Mouse (Mus musculus) megakaryocyte progenitor cell, adult 5-6 weeks (primary cell): ENCODE measurements at regions not wholly inside any gene's neighbourhood (a gene's known extent, or its start where the extent isn't known, plus 50 kb on each side); places are given as distances from the start of the nearest gene placed in this dataset.

Experiments
- ATAC-seq: replicated peaks from 2 replicates; pipeline ENCODE4 v1.8.0; 2016; ENCODE audit warnings: mild to moderate bottlenecking, moderate TSS enrichment, inconsistent platforms; ENCODE audit not compliant: poor library complexity

DNA sequence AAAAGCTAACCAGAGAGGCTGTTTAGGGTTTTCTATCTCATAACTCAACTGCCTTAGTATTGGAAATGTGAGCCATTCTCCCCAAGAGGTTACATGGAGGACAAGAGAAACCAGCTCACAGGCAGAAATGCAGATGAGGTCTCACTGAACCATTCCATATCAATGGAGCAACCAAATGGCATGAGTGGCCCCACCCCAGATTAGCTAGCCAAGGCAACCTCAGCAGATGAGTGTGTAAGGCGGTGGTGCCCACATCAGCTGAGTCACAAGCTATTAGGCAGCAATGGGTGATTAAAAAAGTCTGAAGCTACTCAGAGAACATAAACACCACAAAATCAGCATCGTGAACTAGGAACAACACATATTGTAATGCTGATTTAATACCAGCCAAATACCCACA lies 133.2 kb downstream of the Lpin1 start:
- ATAC-seq: no peak

DNA sequence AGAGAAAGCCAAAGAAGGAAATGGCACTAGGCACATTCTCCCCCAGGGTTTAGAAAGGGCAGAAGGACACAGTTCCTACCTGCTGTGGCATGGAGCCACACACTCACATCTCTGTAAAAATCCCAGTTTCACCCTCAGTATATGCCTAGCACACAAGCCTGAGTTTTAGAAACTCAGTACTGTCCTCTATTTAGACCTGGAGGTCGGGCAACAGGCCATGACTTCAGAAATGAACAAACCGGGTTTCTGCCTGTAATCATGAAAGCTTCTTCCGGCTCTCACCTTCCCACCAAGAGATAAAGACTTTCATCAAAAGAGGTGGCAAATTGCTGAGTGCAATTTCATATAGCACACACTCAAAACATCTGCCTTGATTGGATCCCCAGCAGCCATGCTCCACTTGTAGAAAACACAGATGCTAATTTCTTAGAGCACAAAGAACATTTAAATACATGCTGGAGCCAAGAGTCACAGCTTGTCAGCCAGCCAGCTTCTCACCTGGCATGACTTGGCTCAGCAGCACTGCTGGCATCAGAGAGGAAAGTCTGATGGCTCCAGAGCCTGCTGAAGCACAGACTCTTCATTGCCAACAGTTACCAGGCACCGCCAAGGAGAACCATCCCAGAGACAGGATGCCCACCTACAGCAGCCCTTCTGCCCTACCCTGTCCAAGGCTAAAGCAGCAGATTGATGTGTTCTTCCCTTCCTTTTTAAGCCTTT lies 136.2 kb downstream of the Lpin1 start:
- ATAC-seq: no peak

DNA sequence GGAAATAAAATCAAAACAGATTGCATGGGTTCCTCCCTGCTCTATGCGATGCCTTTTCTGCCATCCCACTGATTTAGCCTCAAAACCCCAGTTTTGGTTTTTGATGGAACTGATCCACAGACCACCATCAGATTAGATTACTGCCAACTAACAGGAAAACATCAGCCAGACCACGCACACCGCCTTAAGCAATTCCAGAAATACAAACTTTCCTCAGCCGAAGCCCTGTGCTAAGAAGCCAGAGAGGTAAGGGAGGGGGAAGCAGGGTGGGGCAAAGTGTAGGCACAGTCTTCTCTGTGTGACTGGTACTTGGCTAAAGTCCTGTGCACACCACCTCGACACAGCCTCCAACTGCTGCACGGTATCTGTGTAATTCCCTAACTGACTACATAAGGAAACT lies 153.3 kb downstream of the Lpin1 start:
- ATAC-seq: no peak

DNA sequence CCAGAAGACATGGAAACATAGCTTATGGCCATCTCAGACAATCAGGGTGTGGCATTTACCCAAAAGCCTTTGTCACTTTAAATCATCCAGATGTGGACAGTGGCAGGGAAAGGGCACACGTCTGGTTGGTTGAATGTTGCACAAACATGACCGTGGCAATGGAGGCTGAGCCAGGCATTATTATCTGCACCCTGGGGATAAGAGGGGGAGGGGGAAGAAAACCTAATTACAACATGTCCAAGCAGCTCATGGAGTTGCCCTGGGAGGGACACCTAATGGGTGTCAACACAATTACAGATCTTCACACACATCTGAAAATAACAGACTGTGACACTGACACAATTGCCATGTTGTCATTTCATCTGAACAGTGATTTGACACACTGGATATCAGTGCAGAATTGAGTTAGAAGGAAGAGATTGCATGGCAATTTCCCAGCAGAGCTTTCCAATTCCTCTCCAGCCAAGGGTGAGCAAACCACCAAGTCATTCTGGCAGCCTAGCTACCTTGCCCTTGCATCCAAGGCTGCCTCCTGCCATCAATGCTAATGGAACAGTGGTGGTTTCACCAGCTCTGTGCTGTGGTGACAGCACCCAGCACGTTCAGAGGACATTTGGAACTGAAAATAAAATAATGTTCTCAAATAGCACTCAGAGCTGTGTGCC lies 159.9 kb downstream of the Lpin1 start:
- ATAC-seq: no peak

DNA sequence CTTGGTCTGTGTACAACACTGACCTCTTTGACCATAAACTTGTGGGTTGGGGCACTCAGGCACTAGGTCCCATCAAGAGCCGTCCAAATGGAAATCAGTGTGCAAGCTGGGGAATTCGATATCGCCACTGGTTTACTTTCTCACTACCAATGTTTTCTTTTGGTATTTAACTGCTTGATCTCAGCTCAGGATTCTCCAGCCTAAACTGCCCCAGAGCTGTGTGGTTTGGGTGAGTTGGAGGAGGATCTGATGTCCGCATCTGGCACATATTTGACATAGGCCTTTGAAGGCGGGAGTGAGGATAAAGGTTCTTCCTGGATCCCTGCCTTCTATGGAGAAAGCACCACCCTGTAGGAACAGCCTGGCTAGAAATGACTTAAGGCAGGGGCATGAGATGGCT lies 172.0 kb downstream of the Lpin1 start:
- no peak for ATAC-seq

DNA sequence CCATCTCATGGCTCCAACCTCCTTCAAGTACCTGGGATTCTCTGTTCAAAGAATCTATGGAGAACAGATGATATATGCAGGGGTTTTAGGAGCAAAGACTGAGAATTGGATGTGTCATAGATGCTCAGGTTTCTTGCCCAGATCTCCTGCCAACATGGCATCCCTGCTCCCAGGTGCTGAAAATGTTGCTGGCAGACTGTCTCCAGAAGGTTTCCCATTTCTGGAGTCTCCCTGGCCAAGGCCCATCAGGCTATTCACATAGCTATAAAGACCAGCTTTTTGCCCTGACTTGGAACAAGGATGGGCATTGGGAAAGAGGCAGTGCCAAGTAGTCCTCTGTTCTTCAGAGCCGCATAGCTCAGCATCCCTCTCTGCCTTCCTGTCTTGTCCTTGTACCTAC lies 173.8 kb downstream of the Lpin1 start:
- ATAC-seq: no peak

DNA sequence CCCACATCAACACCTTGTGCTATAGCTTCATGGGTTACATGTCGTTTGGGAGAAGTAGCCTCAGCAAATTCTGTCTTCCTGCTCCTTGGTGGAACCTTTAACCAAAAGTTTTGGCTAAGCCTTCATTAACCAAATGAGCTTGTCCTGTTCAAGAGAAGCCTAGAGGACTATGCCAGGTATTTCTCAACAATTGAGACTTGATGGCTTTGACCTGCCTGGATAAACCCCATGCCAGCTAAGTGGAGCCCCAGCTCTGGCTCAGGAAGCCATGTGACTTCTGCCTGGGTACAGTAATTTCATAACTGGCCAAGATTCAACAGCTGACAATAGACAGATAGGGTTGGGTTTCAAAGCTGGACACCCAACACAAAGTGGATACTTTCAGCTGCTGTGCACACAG lies 174.5 kb downstream of the Lpin1 start:
- ATAC-seq: no peak

DNA sequence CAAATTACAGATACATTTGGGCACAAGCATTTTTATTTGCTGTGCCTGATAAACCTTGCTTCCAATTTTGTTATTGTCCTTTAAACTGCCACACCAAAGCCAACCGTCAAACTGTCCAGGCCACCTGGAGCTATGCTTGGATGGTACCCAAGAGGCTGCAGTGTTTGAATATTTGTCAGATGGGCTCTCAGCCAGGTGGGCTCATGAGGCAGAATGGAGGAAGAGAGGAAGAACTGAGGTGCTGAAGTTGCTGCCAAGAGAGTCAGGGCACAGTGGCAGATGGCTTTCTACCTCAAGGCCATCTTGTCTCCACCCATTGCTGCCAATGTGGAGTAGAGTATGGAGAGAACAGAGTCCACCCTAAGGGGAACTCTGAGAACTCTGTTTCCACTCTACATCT lies 176.0 kb downstream of the Lpin1 start:
- ATAC-seq: no peak

DNA sequence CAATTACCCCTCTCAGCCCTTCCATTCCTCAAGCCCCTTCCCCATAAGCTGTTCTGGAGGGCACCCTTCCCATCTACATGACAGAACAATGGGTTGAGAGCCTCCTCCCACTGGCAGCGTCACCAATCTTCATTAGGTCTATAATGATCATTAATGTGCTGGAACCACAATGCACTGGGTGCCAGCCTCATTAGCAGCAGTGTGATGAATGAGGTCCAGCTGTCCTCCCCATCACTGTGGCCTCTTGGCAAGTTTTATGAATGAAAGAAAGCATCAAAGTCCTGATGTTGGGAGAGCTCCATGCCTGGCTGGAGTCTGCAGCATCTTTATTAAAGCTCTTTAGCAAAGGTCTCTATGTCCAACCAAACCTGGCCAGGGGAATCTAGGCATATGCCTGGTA lies 176.5 kb downstream of the Lpin1 start:
- no peak for ATAC-seq

DNA sequence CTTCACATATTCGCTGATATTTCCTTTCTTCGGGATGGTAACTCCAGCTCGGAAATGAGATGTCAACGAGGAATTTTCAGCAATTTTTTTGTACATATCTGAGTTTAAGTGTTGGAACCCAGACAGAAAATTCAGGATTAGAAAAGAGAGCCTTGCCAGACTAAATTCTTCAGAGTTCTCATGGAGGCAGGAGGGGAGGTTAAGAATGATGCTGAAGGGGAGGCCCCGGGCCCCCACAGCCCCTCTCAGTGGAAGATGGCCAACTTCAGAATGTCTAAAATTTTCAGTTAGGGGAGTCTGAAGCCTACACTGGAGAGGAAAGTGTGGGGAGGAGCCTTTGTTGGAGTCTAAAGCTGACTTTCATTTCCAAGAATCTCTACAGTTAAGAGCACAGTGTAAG lies 184.8 kb downstream of the Lpin1 start:
- ATAC-seq: no peak

DNA sequence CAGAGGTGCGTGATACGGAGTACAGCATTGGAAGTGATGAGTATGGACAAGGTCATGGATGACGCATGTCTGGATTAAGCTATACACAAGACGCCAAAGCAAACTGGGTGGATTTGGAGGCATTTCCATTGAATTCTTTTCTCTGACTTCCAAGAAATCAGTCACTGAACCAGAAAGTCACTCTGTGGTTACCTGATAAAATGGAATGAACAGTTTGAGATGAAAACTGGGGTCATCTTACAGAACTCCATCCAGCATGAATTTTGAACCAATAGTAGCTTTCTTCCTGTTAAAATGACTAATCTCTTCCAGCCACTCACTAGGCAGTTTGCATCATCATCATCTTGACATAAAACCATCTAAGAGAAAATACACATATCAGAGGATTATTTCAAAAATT lies 186.2 kb downstream of the Lpin1 start:
- ATAC-seq: no peak

DNA sequence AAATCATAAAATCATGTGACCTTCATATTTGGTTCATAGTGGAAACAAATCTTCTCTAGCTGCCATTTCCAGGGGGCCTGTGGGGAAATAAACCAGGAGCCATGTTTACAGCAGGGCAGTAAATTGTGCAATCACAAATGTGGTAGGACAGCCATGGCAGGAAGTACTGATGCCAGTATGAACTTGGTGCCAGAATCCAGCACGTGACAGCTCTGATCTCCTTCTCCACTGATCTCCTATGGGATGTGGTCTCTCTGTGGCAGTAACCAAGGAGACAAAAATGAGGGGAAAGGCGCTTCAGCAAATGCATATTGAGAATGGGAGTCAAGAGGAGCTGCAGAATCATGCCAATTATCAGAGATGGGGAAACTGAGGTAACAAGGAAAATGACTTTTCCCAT lies 215.0 kb downstream of the Lpin1 start:
- ATAC-seq: no peak

DNA sequence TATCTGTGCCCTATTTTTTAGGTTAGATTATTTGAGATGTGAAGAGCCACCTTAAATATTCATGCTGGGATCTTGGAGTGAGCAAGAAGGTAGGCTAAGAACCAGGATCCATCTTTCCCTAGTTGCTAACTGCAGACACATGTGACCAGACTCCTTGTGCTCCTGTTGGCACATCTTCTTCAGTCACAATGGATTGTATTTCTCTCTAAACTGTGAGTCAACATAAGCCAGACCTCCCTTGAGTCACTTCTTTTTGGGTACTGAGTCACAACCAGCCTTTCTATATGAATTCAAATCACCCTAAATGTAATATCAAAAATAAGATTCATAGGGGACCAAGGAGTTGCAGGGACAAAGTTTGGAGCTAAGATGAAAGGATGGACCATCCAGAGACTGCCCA lies 217.9 kb downstream of the Lpin1 start:
- ATAC-seq: no peak

DNA sequence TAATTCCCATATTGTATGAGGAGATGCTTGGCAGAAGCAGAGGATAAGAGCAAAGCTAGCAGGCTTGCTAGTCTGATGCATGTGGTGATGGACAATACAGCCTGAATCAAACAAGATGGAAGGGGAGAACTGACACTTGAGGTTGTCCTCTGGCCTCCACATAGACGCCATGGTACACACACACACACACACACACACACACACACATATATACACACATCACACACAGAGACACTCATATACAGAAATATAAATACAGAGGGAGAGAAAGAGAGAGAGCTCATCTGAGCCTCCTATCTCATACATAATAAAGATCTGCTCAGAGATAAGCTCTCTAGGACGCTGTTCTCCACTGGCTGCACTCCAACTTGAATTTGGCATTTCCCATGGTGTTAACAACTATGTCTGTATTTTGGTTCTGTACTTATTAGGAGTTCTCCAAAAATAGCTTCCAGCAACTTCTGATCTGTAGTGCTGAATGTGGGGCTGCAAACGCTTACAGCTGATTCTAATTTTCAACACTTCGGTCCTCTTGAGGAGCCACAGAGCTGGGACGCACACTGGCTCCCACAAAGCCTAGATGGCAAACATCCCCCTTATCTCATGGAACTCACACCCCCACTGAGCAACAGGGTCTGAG lies 219.0 kb downstream of the Lpin1 start:
- no peak for ATAC-seq

DNA sequence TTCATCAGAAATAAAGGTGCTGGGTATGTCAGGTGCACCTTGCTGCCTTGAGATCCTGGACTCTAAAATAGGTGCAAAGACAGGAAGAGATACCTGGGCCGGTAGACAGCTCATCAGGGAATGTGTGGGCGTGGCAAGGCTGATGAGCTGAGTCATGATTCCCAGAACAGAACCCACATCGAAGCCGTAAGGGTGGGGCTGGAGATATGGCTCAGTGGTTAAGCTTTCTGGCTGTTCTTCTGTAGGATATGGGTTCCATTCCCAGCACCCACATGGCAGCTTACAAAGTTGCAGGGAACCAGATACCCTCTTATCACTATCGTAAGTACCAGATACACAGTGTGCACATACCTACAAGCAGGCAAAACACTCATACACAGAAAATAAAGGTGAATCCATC lies 219.6 kb downstream of the Lpin1 start:
- ATAC-seq: no peak

DNA sequence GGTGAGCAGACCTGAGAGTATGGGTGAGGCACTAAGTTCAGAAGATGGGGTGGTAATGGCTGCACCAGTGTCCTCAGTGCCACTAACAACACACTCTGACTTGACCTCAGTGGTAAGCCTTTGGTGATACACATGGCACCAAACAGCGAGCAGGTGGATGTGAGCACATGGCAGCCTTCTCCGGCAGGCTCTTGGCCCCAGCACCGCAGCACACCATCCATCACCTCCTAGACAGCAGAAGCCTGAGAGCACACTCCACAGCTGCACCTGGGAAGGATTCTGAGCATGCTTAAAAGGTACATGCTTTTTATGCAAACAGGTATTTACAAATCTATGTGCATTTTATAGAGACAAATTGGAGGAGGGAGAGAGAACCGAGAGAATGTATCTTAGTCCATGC lies 223.7 kb downstream of the Lpin1 start:
- no peak for ATAC-seq

DNA sequence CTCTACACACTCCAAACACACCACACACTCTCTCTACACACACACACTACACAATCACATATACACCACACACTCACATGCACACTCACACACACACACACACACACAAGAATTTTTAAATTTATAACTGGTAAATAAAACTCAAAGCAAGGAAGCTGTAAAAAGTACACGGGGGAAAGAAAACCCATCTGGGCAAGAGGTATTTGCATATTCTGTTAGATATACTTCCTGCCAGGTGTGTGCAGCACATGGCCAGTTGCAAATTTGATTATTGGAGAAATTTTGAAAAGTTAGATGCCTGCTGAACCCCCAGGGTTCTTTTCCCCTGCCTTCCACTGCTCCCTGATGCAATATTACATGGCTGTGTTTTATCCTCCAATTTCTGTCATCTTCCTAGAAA lies 226.4 kb downstream of the Lpin1 start:
- no peak for ATAC-seq

DNA sequence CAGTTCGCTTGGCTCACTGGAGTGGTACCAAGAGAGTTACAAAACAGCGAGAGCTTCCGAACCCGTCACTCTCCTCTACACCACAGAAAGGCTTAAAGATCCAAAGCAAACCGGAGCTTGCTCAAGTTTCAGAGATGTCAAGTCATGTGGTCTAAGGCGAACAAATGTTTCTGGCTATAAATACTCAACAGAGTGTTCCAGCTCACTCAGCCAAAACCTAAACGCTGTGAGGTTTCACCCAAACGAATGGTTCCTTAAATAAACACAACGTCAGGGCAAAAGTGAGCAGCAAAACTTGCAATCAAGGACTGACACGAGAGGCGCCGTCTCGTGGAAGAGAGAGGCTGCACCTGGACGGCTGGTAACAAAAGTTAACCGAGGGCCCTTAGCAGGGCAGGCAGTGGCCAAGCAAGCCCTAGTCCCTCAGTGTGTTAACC lies 227.2 kb downstream of the Lpin1 start:
- ATAC-seq: no peak

DNA sequence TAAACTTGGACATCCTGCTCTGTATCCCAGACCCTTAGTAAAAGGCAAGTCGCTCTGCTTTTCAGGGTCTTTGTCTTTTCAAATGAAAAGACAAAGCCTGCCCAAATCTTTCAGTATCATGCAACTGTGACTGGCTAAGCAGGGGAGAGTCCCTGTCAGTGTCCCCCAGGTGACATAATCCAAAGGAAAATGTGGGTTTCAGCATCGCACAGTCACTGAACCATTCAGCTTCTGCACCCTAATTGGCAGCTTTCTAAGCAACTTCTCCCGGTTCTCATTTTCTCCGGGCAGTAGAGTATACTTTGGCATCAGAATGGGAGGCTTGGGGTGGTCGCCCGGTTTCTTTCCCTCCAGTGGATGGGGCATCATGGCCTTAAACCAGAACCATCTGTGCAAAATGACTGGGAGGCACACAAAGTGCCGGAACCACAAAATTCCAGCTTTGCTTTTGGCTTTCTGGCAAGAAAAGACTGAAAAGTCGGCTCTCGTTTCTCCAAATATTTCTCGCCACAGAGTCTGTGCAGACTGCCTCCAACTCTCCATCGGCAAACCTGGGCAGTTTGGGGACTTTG lies 228.3 kb downstream of the Lpin1 start:
- no peak for ATAC-seq

DNA sequence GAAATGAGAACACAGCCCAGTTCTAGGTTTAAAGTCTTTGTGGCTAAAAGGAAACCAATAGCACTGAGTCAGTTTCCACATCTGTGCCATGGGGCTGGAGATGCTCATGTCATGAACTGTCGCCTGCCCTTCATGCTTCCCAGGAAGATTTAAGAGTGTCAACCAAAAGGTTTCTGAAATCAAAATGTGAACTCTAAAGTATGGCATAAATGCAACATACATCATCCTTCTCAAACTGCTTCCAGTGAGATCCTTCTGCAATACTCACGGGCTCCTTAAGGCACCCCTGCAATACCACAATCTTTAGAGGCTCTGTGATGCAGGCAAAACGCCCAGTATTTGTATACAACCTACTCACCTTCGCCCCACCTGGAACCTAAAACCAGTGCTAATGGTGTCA lies 229.7 kb downstream of the Lpin1 start:
- no peak for ATAC-seq

DNA sequence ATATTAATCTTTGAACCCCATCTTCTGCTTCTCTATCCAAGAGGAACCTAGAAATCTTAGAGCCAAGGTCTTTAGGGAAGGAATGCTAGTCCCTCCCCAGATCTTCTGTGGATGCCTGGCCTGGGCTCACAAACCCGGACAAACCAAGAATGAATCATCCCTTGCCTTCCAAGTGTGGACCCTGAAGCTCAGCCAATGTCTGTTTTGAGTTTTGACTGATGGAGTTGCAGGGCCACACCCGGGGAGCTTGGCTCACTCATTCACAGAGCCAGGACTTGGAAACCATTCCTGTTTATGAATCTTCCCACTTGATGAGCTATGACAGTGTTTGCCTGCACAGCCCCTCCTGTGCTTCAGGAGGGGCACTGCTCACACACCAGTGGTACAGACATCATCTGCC lies 230.4 kb downstream of the Lpin1 start:
- no peak for ATAC-seq

DNA sequence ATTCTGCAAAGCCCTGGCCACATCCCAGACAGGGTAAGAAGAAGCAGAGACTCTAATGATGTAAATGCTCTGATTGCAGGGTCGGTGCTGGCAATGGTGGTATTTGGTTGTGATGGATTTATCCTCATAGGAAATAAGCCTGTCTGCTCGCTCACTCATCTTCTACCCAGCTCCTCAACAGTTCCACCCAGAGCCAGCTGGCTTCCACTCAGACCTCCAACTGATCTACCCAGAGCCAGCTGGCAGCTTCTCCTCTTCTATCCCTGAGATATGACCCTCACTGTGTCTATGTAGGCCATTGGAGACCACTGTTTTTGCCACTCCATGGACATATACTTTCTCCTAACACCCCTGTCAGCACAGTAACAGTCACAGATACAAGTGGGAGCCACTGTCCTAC lies 231.4 kb downstream of the Lpin1 start:
- no peak for ATAC-seq
